Mouse (Mus musculus) v-Abl transformed pro-B cells (cell line): ENCODE results near the gene Gm6358.
"Not testable (repeated sequence)": the region's sequence is repeated elsewhere in the genome, so short reads cannot be mapped to it uniquely, and the experiment has no call there.

ENCODE experiments used
- in situ Hi-C, 2 experiments: fragments of 400-800 bp; cut with MboI; formaldehyde crosslinking; loops; one replicate each; pipeline ENCODE4 v1.15.1; 2025; ENCODE audit not compliant: unreplicated experiment in 2 of 2

The Gm6358 gene

GRCm38 (mm10) chr16:89140551-89140950 is at the start of gene Gm6358:
Gm6358 (plus strand) TSS chr16:89140851.
- in situ Hi-C loops: no loop called here

GRCm38 (mm10) chr16:89150786-89151185 is 10.1 kb downstream of the Gm6358 start, which contains the start of gene Gm10061:
Gm10061 (plus strand) TSS chr16:89151086.
- in situ Hi-C loops: no loop called here

GRCm38 (mm10) chr16:89157652-89158051 is 17.0 kb downstream of the Gm6358 start, which contains the start of gene Gm9789:
Gm9789 (plus strand) TSS chr16:89157952.
- in situ Hi-C loops: no loop called here

GRCm38 (mm10) chr16:89169190-89169589 is 28.5 kb downstream of the Gm6358 start, which contains the start of gene Gm7735:
Gm7735 (plus strand) TSS chr16:89169490.
- in situ Hi-C loops: not testable (repeated sequence)

GRCm38 (mm10) chr16:89174435-89174834 is 33.8 kb downstream of the Gm6358 start, which contains the start of gene 1110057P08Rik:
1110057P08Rik (plus strand) TSS chr16:89174735.
- in situ Hi-C loops: no loop called here

- in situ Hi-C loops: no loop called here
Observed at GRCm38 (mm10) chr16:89188621-89189020, 48.0 kb downstream of the Gm6358 start.
